Mouse (Mus musculus): ENCODE measurements at regions not wholly inside any gene's neighbourhood (a gene's known extent, or its start where the extent isn't known, plus 50 kb on each side); places are given as distances from the start of the nearest gene placed in this dataset.

DNA sequence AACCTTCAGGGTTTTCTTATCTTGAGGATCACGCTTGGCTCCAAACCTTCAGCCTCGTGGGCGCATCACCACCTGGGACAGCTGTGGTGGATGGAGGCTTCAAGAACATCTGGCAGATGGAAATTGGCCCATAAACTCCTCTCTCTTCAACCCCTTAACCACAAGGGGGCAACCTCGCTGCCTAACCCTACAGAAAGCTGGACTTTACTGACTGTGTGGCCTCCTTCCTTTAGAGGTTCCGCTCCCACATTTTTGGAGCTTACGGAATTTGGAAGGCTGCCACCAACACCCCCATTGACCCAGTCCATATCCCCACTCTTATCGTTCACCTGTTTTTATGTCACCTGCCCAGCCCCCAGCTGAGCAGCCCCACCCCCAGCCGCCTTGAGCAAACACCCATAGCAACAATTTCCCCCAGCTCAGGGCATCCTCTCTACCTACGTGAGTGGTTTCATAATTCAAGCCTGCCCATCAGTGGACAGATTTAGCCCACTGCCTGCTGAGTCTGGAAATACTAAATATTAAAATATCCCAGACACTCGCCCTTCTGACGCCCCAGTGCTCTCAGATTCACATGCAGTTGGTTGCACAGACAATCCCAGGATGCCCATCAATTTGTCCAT lies 167.0 kb upstream of the Slc22a22 start:
- no peak for DNase-seq (ENCODE audit: extremely low spot score in 1 of 2, low spot score in 1 of 2)

DNA sequence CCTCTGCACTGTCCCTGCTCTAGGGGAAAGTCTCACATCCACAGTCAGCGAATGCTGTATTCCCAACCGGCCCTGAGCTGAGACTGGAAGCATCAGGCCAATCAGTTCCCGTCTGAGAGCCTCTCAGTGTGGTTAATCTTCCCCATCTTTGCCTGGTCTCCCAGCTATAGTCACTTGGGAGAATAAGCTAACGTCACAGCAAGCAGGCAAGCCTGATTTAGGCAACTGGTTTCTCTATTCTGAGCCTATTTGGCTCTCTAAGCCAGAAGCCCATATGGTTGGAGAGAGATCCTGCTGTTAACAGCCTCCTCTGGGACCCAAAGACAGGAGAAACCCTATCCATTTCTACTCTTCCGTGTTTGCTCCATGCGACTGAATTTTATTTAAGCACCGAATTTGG lies 161.7 kb upstream of the Slc22a22 start:
- no peak for DNase-seq (ENCODE audit: extremely low spot score in 1 of 2, low spot score in 1 of 2)

DNA sequence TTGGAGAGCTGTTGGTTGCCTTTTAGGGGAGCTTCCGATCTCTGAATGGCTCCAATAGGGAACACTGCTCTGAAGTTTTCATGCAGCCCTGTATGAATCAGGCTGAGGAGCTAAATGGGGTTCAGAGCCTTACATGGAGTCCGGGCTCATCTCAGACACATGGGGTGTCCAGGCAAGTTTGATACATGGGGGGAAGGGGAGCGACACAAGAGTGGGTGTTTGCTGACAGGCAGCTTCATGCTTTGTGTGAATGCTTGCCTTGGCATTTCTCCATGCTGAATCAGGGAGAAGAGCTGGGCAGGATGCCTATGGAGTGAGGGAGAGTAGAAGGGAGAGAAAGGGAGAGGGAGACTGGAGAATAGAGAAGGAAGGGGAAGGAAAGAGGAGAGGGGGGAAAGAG lies 155.6 kb upstream of the Slc22a22 start:
- peak in 1 of 2 experiments; percentile 10 for DNase-seq (ENCODE audit: extremely low spot score in 1 of 2, low spot score in 1 of 2)

DNA sequence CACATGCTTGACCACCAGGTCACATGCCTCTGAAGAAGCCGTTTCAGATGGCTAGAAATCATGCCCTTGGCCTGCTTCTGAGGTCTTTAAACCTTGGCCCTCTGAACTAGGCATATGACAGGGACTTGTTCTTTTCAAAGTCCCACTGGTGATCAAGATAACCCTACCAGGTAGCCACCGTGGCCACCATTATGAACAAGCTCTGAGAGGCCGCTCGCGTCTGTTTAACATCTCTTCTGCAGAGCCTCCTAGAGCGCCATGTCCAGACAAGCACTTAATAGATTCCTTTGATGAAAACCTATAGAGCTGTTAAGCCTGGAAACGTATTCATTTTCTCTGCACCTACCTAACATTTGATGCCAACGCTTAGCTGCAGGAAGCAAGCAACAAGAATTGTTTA lies 155.1 kb upstream of the Slc22a22 start:
- no peak for DNase-seq (ENCODE audit: extremely low spot score in 1 of 2, low spot score in 1 of 2)

DNA sequence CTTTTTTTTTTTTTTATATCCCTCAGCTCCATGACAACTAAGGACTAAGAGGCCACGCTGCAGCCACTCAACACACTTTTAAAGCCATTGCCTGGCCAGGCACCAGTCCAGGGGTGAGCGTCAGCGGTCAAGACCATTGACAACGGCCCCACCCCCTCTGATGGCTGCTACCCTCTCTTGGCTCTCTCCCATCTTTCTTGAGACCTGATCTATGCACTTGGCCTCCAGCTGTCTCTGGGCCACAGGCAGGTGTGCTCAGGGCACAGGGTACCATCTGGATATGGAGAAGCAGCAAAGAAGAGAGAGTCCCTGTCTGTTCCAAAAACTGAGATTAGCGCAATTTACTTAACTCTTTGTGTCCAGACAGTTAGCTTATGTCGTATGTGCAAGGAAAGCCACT lies 141.0 kb upstream of the Slc22a22 start:
- no peak for DNase-seq (ENCODE audit: extremely low spot score in 1 of 2, low spot score in 1 of 2)

DNA sequence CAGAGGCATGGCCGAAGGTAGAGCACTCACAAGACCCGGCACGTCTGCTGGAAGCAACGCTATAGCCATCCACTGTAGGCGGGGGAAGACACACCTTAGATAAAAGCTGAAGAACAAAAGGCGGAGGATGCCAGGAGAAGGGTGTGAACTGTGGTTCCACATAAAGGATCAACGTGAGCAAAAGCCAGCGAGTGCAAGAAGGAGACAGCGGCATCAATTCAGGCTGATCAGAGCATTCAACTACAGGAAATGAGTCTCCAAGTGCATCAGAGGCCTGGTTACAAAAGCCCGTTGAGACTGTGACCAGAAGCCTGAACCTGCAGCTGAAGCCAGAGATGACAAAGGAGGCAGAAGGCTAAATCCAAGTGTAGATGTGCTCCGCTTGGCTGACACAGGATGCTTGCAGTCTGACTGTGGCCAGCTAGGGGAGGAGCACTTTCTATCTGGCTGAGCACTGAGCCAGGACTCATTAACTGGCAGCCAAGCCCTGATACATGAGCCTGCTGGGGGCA lies 139.5 kb upstream of the Slc22a22 start:
- no peak for DNase-seq (ENCODE audit: extremely low spot score in 1 of 2, low spot score in 1 of 2)

DNA sequence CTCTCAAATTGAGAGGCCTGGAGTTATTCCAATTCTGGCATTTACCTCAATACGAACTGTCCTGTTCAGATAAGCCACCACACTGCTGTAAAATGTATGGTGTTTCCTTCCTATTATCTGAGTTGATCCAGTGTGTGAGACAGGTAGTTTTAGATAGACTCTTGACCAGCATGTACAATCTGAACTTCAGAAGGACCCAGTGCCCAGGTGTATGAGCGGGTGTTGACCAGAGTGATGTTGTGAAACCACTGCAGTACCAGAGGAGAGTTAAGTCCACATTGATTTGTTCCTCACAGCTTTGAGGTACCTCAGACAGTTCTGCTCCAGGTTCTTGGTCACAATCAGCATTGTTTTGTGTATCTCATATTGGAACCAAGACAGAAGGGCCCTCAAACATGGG lies 132.6 kb upstream of the Slc22a22 start:
- no peak for DNase-seq (ENCODE audit: extremely low spot score in 1 of 2, low spot score in 1 of 2)

DNA sequence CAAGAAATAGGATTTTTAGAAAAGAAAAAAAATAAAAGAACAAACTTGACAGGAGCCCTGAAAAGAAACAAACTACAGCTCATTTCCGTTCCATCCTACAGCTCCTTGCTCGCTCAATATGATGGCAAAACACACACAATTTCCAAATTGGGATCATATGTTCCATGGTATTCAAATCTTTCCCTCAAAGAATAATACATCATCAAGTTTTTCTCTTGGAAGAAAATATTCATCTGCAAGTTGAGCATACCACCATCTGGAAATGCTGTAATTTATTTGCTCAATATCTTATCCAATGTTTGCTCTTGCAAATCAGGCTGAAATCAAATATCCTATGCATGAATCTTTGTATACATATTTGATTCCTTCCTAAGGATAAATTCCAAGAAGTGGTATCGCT lies 131.1 kb upstream of the Slc22a22 start:
- no peak for DNase-seq (ENCODE audit: extremely low spot score in 1 of 2, low spot score in 1 of 2)

DNA sequence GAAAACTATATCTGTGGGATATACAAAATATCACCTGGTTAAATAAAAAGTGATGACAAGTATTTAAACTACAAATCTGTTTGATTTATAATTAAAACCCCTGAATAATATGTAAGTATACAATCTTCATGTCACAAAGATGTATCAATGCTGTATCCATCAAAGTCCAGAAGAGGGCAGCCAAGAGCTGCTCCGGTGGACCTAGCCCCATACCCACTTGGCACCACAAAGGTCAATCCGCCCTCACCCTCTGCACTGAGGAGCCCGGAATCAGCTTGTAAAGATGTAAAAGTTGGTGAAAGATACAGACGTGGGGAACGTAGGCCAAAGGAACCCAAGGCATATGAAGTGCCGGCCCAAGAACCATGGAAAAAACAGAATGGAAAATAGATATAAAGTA lies 123.1 kb upstream of the Slc22a22 start:
- peak; percentile 41 to 59 for DNase-seq (ENCODE audit: extremely low spot score in 1 of 2, low spot score in 1 of 2)

DNA sequence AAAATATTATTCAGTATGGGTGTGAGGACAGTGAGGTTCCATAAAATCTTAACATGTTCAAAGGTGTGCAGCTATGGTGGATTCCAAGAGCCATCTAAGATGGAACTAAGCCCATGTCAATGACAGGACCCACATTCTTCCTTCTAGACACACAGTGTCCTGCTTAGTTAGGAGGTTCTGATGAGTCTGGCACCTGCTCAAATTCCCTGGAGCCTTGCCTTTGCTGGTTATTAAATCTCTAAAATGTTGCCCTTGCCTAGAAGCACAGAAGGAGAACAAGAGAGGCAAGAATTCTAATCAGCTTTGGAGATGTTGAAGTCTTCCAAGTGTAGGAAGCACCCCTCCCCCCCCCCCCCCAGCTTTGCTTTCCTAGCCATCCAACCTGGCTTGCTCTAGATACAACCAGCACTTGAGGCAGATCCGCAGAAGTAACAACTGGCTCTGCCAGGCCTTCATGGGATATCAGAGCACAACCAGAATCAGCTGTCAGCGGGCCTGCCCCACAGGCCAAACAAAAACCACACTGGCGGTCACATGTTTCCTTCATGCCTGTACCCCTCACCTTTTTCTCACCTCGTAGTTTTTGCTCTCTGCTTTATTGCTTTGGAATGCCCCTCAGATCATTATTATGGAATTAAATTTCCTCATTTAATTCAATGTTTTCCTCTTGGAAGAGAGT lies 116.0 kb upstream of the Slc22a22 start:
- DNase-seq (ENCODE audit: extremely low spot score in 1 of 2, low spot score in 1 of 2), result no peak

DNA sequence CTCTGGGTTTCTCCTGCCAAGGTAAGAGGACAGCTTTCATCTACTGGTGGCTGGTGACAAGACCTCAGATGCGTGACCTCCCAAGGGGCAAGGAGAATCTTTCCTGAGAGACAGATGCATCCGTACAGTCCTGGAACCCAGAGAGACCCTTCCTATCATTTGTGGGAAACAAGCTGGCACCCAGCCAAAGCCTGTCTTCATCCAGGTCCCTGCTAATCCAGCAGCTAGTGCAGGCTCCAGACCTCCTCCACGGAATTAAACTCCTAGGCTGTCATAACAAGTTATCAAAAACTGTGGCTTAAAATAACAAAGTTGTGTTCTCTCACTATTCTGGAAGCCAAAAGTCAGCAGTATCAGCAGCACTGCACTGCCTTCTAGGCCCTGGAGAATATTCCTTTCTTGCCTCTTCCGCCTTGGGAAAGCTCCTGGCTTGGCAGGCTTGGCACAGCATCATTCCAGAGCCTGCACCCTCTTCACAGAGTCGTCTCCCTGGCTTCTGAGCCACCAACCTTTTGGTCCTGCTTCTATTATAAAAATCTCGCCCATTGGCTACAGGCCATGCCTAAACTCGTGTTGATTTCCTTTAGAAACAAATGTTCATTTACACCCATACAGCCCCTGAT lies 113.3 kb upstream of the Slc22a22 start:
- DNase-seq (ENCODE audit: extremely low spot score in 1 of 2, low spot score in 1 of 2), result no peak

DNA sequence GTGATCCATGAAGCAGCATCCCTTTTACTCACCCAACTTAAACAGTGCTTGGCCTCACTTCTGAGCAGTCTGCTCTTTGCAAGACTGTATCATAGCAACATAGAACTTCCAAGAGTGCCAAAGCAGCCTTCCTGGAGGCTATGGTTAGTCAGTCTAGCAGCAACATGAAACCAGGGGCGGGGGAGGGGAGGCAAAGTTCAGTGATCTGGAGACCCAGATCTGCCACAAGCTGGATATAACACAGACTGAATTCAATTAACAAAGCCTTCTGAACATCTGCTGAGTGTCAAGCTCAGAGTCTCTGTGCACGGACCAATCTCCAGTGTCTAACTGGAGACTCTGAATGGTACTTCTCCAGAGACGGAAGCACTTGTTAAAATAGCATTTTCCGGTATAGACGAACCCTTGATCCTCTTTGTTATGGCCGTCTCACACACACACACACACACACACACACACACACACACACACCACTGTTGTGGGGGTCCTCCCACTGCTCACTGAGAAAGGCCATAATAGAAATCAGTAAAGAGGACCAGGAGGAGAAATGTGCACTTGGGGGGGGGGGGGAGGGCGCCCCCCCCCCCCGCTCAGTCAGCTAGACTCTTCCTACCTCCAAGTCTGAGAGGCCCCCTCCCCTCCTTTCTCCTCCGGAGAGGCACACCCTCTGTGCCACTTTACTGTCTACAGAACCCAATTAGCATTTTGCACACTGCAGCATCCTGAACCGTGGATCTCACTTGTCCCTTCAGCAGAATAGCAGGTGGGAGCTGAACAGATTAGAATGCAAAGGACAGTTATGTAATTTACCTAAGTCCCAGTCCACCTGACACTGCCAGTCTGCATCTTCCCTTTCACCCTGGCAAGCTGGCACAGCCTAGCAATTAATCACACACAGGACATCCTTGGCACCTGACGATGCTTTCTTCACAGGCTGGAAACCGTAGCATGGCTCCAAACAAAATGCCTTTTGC lies 112.3 kb upstream of the Slc22a22 start:
- no peak for DNase-seq (ENCODE audit: extremely low spot score in 1 of 2, low spot score in 1 of 2)

DNA sequence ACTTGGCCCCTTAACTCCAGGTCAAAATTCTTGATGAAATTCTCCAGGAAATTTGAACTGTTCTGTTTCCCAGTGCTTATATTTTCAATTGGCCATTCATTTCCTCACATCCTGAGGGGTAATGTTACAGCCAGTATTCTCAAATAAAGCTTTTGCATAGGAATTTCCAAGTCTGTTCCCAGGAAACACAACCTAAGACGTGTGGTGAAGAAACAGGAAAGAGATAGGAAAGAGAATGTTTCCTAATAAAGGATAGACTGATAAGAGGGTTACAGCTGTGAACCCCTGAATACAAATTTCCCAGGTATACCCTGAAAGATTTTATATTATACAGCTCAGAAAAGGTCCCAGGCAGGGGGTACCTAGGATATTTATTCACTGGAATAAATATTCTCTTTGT lies 108.0 kb upstream of the Slc22a22 start:
- DNase-seq (ENCODE audit: extremely low spot score in 1 of 2, low spot score in 1 of 2), result no peak

DNA sequence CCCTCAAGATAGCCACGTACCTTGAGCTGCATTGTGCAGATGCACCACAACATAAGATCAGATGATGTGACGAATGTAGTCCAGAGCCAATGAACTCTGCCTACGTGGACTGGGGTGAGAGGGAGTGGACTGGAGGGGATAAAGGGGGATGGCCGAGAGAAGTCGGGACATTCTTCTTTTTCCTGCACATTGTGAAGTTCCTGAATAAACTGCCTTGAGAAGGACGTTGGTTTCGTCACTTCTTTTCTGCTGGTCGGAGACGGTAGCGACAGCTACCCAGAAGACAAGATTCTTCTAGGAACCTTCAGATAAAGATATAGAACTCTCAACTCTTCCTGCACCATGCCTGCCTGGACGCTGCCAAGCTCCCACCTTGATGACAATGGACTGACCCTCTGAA lies 107.1 kb upstream of the Slc22a22 start:
- DNase-seq (ENCODE audit: extremely low spot score in 1 of 2, low spot score in 1 of 2), result no peak

DNA sequence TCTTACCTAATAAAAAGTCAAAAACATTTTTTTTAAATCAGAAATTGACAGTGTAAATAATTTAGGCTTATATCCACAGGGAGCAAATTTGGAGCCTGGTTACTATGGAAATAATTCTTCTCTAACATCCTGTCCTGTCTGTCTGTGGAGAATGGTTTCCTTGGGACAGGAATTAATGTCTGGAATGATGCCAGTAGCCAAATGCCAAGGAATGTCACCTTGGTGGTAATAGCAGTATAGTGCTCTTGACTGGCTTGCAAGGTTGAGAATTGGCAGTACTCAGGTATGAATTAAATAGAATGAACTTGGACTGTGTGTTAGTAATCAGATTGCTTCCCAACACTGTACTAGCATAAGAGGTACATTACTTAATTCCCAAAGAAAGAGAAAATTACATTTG lies 103.8 kb upstream of the Slc22a22 start:
- DNase-seq (ENCODE audit: extremely low spot score in 1 of 2, low spot score in 1 of 2), result no peak

DNA sequence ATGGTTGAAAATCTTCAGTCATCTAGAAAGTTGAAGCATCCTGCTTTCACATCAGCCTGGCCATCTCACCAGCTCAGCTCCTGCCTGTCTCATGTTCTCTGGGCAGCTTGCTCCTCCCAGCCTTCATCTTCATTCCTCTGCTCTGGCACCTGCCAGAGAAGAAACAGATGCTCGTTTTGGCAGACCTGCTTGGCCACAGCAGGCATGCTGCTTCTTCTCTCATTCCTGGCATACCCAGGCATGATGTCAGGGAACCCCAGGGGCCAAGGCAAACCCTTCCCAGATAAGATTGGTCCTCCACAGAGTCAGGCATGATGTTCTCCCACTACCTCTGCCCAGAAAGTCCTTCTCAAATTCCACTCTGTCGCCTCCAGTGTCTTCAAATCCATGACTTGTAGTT lies 101.4 kb upstream of the Slc22a22 start:
- DNase-seq (ENCODE audit: extremely low spot score in 1 of 2, low spot score in 1 of 2), result no peak

DNA sequence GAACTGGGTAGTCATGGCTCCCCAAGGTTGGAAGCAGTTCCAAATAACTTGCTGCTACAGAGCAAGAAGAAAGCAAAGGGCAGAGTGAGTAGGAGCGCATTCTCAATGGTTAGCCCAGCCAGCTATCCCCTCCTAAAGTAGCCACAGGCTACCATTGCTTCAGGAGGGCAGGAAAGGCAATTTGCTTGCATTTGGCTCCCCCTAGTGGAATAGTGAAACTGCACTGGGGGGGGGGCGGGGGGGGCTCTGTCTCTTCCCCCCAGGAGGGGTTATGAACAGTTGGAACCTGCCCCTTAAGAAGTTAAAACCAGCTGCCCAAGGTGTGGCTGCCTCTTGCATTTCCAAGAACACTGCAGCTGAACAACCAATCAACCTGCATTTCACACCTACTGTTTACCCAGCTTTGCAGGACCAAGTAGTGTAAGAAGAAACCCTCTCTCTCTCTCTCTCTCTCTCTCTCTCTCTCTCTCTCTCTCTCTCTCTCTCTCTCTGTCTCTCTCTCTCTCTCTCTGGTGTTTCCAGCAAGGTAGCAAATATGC lies 96.7 kb upstream of the Slc22a22 start:
- DNase-seq (ENCODE audit: extremely low spot score in 1 of 2, low spot score in 1 of 2), result no peak

DNA sequence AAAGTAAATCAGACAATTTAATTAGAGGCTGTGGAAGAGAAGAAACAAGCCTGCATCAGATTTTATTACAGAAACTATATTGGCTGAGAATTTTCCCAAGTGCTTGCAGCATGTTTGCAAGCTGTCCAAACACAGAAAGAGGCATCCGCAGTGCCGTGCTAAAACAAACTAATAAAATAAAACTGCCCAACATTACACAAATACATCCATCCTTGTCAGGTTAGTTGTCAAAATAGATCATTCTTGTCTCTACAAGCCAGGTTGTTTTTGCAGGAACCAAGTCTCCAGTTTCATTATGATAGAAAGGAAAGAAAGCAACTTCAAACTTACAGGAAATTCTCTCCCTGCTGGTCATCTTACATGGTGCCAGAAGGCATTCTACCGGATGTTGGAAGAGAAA lies 95.0 kb upstream of the Slc22a22 start:
- DNase-seq (ENCODE audit: extremely low spot score in 1 of 2, low spot score in 1 of 2), result no peak

DNA sequence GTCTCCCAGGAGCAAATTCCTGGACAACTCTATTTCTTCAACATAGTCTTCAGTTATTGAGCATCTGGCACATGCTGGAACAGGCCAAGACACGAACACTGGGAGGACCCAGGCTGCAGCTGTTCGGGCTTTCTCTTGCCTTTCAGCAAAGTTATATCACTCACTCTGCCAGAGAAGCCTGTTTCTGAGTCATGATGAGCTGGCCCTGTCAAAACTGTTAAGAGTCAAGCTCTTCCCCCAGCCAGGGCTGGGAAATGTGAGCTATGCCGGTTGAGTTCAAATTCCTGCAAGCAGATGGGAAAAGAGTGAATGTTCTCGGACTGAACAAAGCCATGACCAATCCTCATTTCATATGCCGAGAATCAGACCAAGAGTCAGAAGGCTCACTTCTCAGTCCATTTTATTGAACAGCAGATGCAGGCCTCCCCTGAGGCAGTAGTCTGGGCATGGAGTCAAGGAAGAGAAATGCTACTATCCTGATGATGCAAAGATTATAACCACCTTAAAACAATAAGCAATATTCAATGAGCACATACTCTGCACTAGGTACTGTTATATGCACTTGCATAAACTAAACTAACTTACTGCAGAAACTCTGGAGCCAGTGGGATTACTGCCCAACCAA lies 90.7 kb upstream of the Slc22a22 start:
- no peak for DNase-seq (ENCODE audit: extremely low spot score in 1 of 2, low spot score in 1 of 2)

DNA sequence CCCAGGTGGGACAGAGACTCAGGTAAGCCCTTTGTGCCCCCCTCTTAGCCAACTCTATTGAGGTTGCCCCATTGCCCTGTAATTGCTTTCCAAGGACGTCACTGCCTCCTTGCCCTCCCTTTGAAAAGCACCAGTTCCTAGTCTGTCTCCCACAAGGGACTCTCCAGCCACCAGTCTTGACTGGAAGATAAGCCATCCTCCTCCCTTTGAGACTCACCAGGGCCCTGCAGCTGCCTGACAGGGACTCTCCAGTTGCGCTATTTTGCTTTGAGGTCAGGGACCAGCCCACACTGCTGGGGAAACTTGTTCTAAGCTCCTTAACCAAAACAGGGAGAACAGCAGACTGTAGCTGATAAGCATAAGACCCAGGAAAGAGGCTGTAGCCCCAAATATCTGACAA lies 69.7 kb upstream of the Slc22a22 start:
- DNase-seq (ENCODE audit: extremely low spot score in 1 of 2, low spot score in 1 of 2), result no peak

All from layer of hippocampus, postnatal 25 days (tissue).